Mouse (Mus musculus): ENCODE measurements around the gene Tmem115. TPM values are rescaled to one million over a fixed set of nuclear protein-coding genes. Genes with fewer than 3 reads are reported as not detected.
A peak's percentile ranks its signal among the peaks of the same experiment; 100 is the strongest.
"Not testable (repeated sequence)": the region's sequence is repeated elsewhere in the genome, so short reads cannot be mapped to it uniquely, and the experiment has no call there.

Gene Tmem115
- total and polyA plus RNA-seq, 3 experiments, result 20.3 to 25.9 (median 22.9) TPM

DNA sequence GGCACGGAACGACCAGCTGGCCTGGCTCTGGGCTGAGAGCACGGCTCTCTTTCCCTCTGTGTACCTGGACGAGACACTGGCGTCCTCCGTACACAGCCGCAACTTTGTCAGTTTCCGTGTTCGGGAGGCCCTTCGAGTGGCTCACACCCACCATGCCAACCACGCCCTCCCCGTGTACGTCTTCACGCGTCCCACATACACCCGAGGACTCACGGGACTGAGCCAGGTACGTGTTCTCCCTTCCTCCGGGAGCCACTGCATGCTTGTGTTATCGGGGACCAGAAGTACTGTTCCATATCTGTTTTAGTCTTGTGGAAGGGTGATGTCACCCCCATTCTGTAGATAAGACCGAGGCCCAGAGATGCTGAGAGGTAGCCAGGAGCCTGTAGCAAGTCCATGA is 37.1 kb downstream of the Tmem115 start:
- intact Hi-C loops (cut with DNase I), result no loop called here
- Histone ChIP-seq H3K9ac (ENCODE audit: low read depth, low read length) (peak overlapping the region; percentile 79), H3K27ac (peak overlapping the region; percentile 95), H3K36me3 (ENCODE audit: control insufficient read depth, insufficient read depth, low read length) (no peaks in the 10 kb centered on the region), H3K4me1 (ENCODE audit: control insufficient read depth, insufficient read depth, low read length) (peaks cover 14% of the 10 kb centered on the region), H3K27me3 (ENCODE audit: control insufficient read depth, insufficient read depth, low read length) (no peaks in the 10 kb centered on the region), H3K4me3 (peak overlapping the region; percentile 79), H3K79me2 (replicated peaks; ENCODE audit: control insufficient read depth, insufficient read depth, low read length) (no peaks in the 10 kb centered on the region)
- no peak for DNase-seq
- 34% methylated on average over 21 of the region's 21 CpGs for WGBS
- TF ChIP-seq CTCF (IDR thresholded peaks at IDR 0.05), result no peak
- TF ChIP-seq POLR2A (IDR thresholded peaks at IDR 0.05; ENCODE audit: insufficient read depth, low read depth, low read length), result peak; percentile 30; the same call in 1 of the 2 replicates

DNA sequence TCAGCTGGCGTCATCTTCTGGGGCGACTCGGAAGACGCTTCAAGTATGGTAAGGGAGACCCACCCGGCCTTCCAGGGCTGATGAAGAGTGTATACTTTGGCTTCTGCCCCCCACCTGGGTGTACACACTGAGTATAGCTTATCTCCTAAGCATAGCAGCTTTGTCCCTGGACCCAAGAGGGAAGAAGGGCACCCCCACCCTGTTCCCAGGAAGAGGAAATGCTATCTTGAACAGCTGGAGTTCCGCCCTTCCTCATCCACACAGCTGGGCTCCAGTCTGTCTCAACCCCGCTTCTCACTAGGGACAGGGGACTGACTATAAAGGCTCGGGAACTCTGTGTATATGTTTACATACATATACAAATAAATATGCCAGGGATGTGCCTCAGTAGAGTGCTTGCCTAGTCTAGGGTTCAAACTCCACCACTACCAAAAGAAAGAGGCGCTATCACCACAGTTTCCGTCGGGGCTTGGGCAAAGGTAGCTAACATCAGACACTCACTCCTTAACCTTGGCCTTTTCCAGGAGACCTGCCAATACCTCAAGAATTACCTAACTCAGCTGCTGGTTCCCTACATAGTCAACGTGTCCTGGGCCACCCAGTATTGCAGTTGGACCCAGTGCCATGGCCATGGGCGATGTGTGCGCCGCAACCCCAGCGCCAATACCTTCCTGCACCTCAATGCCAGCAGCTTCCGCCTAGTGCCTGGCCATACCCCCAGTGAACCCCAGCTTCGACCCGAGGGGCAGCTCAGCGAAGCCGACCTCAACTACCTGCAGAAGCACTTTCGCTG is 38.0 kb downstream of the Tmem115 start:
- intact Hi-C loops (cut with DNase I), result no loop called here
- Histone ChIP-seq H3K27ac (peak overlapping the region; percentile 95), H3K27me3 (ENCODE audit: control insufficient read depth, insufficient read depth, low read length) (no peaks in the 10 kb centered on the region), H3K36me3 (ENCODE audit: control insufficient read depth, insufficient read depth, low read length) (no peaks in the 10 kb centered on the region), H3K4me1 (ENCODE audit: control insufficient read depth, insufficient read depth, low read length) (peaks cover 14% of the 10 kb centered on the region), H3K4me3 (peak overlapping the region; percentile 79), H3K9ac (ENCODE audit: low read depth, low read length) (peak overlapping the region; percentile 79; the same call in 1 of the 2 replicates), H3K79me2 (replicated peaks; ENCODE audit: control insufficient read depth, insufficient read depth, low read length) (no peaks in the 10 kb centered on the region)
- DNase-seq, result no peak
- TF ChIP-seq EP300 (IDR thresholded peaks at IDR 0.05; ENCODE audit: insufficient read depth, low read depth, low read length), result peak; percentile 83
- no peak for TF ChIP-seq CTCF (IDR thresholded peaks at IDR 0.05)
- peak; percentile 57 for TF ChIP-seq POLR2A (IDR thresholded peaks at IDR 0.05; ENCODE audit: insufficient read depth, low read depth, low read length)
- WGBS, result 70% methylated on average over 22 of the region's 22 CpGs

DNA sequence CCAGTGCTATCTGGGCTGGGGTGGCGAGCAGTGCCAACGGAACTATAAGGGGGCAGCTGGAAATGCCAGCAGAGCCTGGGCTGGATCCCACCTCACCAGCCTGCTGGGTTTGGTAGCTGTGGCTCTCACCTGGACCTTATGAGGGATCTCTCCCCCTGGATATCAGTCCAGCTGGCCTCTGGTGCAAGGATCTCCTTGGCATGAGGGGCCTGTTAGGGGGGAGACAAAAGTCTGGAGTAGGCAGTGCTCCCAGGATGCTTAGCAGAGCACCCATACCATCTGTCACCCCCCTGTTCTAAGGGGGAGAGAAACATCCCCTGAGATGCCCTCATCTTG is 38.5 kb downstream of the Tmem115 start:
- 97% methylated on average over 2 of the region's 2 CpGs for WGBS
- no peak for DNase-seq
- Histone ChIP-seq H3K4me1 (ENCODE audit: control insufficient read depth, insufficient read depth, low read length) (peaks cover 15% of the 10 kb centered on the region), H3K36me3 (ENCODE audit: control insufficient read depth, insufficient read depth, low read length) (no peaks in the 10 kb centered on the region), H3K4me3 (no peak overlapping the region), H3K79me2 (replicated peaks; ENCODE audit: control insufficient read depth, insufficient read depth, low read length) (no peaks in the 10 kb centered on the region), H3K27me3 (ENCODE audit: control insufficient read depth, insufficient read depth, low read length) (no peaks in the 10 kb centered on the region), H3K27ac (peak overlapping the region; percentile 95), H3K9ac (ENCODE audit: low read depth, low read length) (no peak overlapping the region)
- TF ChIP-seq EP300 (IDR thresholded peaks at IDR 0.05; ENCODE audit: insufficient read depth, low read depth, low read length), result no peak
- intact Hi-C loops (cut with DNase I), result no loop called here

DNA sequence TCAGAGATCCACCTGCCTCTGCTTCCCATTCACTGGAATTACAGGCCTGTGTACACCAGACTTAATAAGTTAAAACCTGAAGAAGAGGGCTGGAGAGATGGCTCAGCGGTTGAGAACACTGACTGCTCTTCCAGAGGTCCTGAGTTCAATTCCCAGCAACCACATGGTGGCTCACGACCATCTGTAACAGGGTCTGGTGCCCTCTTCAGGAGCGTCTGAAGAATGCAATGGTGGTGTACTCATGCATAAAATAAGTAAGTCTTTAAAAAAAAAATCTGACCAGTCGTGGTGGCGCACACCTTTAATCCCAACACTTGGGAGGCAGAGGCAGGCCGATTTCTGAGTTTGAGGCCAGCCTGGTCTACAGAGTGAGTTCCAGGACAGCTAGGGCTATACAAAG is 40.0 kb downstream of the Tmem115 start:
- H3K36me3 ChIP-seq (ENCODE audit: control insufficient read depth, insufficient read depth, low read length); H3K27me3 ChIP-seq (ENCODE audit: control insufficient read depth, insufficient read depth, low read length); H3K9ac ChIP-seq (ENCODE audit: low read depth, low read length); H3K79me2 ChIP-seq (replicated peaks; ENCODE audit: control insufficient read depth, insufficient read depth, low read length); H3K27ac ChIP-seq; DNase-seq; intact Hi-C loops (cut with DNase I); H3K4me3 ChIP-seq: not testable (repeated sequence)
- peaks cover 20% of the 10 kb centered on the region for H3K4me1 ChIP-seq (ENCODE audit: control insufficient read depth, insufficient read depth, low read length)
- TF ChIP-seq CTCF (IDR thresholded peaks at IDR 0.05), result peak; percentile 43
- 89% methylated on average over 6 of the region's 6 CpGs for WGBS

DNA sequence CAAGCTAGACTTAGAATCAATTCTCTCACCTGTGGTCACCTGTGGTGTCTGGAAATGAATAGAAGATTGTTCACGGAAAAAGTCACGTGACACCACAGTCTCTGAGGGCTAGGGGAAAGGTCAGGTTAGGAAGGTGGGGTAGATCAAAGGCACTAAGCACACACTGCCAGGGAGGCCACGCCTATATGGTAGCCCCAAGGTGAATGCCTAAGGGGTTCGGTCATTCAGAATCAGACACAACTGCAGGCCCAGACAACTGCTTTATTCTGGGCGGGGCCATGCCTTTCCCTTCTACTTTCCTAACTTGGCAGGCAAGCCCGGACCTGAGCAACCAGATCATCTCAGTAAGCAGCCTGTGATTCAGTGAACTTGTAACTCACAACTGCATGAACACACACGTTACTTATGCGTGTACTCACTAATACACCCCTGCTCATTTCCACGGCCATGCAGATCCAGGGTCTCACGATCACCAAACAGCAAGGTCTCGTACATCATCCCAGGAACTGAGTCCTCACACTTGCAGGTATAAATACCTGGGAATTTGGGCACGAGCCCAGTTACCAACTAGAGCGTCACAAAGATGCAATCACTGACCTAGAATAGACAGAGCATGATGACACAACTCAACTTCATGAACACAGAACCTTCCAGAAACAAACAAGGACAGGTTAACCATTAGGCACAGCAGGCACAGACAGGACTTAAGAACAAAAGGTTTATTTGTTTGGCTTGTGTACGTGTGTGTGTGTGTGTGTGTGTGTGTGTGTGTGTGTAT is 42.0 kb downstream of the Tmem115 start:
- intact Hi-C loops (cut with DNase I), result no loop called here
- H3K36me3 ChIP-seq (ENCODE audit: control insufficient read depth, insufficient read depth, low read length), result no peaks in the 10 kb centered on the region
- TF ChIP-seq EP300 (IDR thresholded peaks at IDR 0.05; ENCODE audit: insufficient read depth, low read depth, low read length) (no peak), CTCF (IDR thresholded peaks at IDR 0.05) (no peak), POLR2A (IDR thresholded peaks at IDR 0.05; ENCODE audit: insufficient read depth, low read depth, low read length) (no peak)
- H3K27ac ChIP-seq, result no peak overlapping the region
- no peaks in the 10 kb centered on the region for H3K79me2 ChIP-seq (replicated peaks; ENCODE audit: control insufficient read depth, insufficient read depth, low read length)
- H3K4me3 ChIP-seq, result no peak overlapping the region
- 77% methylated on average over 14 of the region's 14 CpGs for WGBS
- H3K4me1 ChIP-seq (ENCODE audit: control insufficient read depth, insufficient read depth, low read length), result peaks cover 21% of the 10 kb centered on the region
- DNase-seq, result no peak
- H3K9ac ChIP-seq (ENCODE audit: low read depth, low read length), result no peak overlapping the region
- H3K27me3 ChIP-seq (ENCODE audit: control insufficient read depth, insufficient read depth, low read length), result no peaks in the 10 kb centered on the region
